Mouse (Mus musculus) brain, adult 10 weeks (tissue): ENCODE data around the gene Krt27. TPM values are rescaled to one million over a fixed set of nuclear protein-coding genes. Genes with fewer than 3 reads are reported as not detected.

Experiments
- polyA plus RNA-seq: library from polyadenylated mRNA; stranded (reverse); fragments of 350-450 nt; fragmentation: Illumina TruSeq; extraction: RNeasy Lipid Tissue Mini Kit (QIAGEN cat#74804); gene quantifications from one replicate; pipeline ENCODE4 v1.2.3, GENCODE M21; 2015; ENCODE audit warnings: low read depth, low replicate concordance

Krt27 gene
- polyA plus RNA-seq: not detected

DNA sequence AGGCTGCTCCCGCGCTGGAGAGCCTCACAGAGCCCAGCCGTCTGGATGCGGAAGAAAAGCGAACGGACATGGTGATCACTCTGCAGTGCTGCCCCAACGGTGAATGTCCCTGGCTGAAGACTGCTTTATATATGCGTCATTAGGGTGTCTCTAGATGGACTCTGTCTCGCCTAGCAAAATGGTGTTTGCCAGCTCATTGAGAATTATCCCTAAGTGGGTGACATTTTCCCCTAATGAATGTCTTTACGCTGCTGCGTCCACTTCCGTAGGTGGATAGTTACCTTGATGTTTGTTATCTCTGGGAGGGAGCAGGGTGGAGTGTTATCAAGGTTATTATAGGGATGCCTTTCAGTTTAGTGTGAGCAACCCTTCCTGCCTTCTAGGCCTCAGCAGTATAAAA, at the start of gene Krt27:
Gene Krt27, minus strand, starts transcription at position 101 of the 400 bp plus-strand sequence.

DNA sequence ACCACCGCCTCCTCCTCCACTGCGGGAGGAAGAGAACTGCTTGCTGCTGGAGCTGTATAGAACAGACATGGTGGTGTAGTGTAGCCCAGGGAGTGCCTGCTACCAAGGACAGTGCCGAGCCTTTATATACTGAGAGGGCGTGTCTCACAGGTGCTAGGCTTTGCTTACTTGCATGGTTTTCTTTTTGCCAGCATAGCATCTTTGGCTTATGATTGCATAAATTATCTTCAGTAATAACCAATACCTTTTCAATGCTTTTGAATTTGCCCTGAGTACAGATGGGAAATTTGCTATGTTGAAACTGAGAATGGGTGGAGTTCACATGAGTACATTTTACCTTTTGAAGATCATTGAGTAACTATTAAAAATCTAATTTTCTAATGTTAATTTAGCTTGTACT, 38.4 kb upstream of the Krt27 start, which contains the start of gene Krt10:
Gene Krt10, minus strand, starts transcription at position 101 of the 400 bp plus-strand sequence.

DNA sequence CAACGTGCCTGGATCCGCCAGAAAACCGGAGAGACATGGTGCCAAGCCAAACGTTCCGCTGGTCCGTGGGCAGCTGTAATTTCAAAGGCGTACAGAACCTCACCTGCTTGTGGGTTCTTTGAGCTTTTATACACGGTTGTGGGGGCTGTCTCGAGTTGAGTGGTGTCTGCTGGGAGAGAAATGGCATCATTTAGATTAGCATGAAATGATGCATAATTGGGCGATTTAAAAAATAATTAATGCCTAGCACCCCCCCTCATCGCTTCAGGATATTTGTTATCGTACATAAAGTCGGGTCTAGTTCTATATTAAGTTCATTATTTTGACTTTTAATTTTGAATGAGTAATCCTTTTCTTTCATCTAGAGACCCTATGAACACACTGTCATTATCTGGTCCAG, 23.9 kb upstream of the Krt27 start, which contains the start of gene Krt28:
Gene Krt28, minus strand, starts transcription at position 101 of the 400 bp plus-strand sequence.

DNA sequence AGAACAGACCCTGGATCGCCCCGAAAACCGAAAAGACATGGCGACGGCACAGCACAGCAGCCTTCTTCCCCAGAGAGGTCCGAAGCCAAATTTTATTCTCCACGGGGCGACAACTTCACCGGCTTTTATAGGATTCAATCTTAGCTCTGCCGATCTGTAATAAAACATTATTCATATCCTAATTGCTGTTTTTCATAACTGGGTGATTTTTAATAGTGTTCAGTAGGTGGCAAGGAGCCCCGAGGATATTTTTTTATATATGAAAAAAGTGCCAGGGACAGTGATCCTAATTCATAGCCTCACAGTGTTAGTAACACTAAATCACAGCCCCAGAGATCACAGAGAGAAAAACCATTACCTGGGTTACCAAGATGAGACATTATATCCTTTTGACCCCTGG, 13.0 kb downstream of the Krt27 start, which contains the start of gene Krt26:
Gene Krt26, minus strand, starts transcription at position 101 of the 400 bp plus-strand sequence.

DNA sequence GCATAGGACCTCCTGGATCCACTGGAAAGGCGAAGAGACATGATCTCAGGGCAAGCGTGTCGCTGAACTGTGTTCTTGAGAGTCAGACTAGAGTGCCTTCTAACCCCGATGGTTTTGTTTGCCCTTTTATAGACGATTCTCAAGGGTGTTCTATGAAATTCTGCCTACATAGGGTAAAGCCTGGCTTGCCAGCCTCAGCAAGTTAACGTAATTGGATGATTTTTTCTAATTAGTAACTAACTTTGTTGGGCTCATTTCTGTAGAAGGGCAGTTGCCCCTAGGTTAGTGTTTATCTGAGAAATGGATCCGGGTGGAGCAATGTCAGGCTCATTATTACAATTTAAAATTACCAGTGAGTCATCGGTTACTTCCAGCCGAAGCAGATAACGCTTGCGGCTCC, 28.1 kb downstream of the Krt27 start, which contains the start of gene Krt25:
Gene Krt25, minus strand, starts transcription at position 101 of the 400 bp plus-strand sequence.

Other genes starting within 250 kb of the Krt27 start
- gene Ccr7, start 196.0 kb downstream of the Krt27 start, polyA plus RNA-seq: not detected
- 77.0 TPM for gene Smarce1, start 120.1 kb downstream of the Krt27 start, polyA plus RNA-seq
- 54.3 TPM for gene Krt222, start 107.0 kb downstream of the Krt27 start, polyA plus RNA-seq
- not detected for gene Krt24, start 65.8 kb downstream of the Krt27 start, polyA plus RNA-seq
- gene Krt25, start 28.2 kb downstream of the Krt27 start, polyA plus RNA-seq: 0.30 TPM
- not detected for gene Krt26, start 13.1 kb downstream of the Krt27 start, polyA plus RNA-seq
- not detected for gene Krt28, start 23.8 kb upstream of the Krt27 start, polyA plus RNA-seq
- gene Krt10, start 38.3 kb upstream of the Krt27 start, polyA plus RNA-seq: 18.1 TPM
- 13.0 TPM for gene Krt12, start 71.2 kb upstream of the Krt27 start, polyA plus RNA-seq
- gene Krt20, start 87.0 kb upstream of the Krt27 start, polyA plus RNA-seq: 0.22 TPM
- not detected for gene Krt23, start 142.0 kb upstream of the Krt27 start, polyA plus RNA-seq
- not detected for gene Krt39, start 170.2 kb upstream of the Krt27 start, polyA plus RNA-seq
- gene Krt40, start 192.1 kb upstream of the Krt27 start, polyA plus RNA-seq: not detected
- not detected for gene Krtap3-3, start 199.8 kb upstream of the Krt27 start, polyA plus RNA-seq
- gene Krtap3-2, start 205.7 kb upstream of the Krt27 start, polyA plus RNA-seq: not detected
- gene Gm11939, start 208.4 kb upstream of the Krt27 start, polyA plus RNA-seq: not detected
- gene Krtap3-1, start 215.5 kb upstream of the Krt27 start, polyA plus RNA-seq: not detected
- not detected for gene Krtap1-5, start 229.9 kb upstream of the Krt27 start, polyA plus RNA-seq
- not detected for gene Krtap1-4, start 232.6 kb upstream of the Krt27 start, polyA plus RNA-seq
- gene Krtap1-3, start 240.2 kb upstream of the Krt27 start, polyA plus RNA-seq: not detected
- gene Krtap9-3, start 247.0 kb upstream of the Krt27 start, polyA plus RNA-seq: not detected